ENCODE assay signal across 8 mouse cellular contexts in genomic region chr11:54927346-54928140, GRCm38 (mm10). TPM values are rescaled to one million over a fixed set of nuclear protein-coding genes. Genes with fewer than 3 reads are reported as not detected.
DNase-seq lines count a peak whose midpoint lies in the region; ATAC-seq and TF ChIP-seq lines count a peak whose summit lies in the region.
"Had no signal": no experiment of that assay in that cellular context is flagged by ENCODE, and none has a peak within 500 bp of the region (broad histone marks: within the 10 kb centered on the region; RNA-seq: fewer than 3 reads in every experiment).

No protein-coding gene starts in this region.

- H3K4me2 ChIP-seq in embryonic facial prominence, embryonic 11.5 days (ENCODE audit: low read depth, low read length), result no peak overlapping the region
- no peak overlapping the region for H3K4me2 ChIP-seq in heart, embryonic 15.5 days
- no peak overlapping the region for H3K4me2 ChIP-seq in lung, postnatal 0 days (replicated peaks; ENCODE audit: low read depth, low read length)
- H3K4me2 ChIP-seq: limb, embryonic 12.5 days had no signal

- H3K27me3 ChIP-seq in G1E (ENCODE audit: insufficient read depth, low read length), result no peaks in the 10 kb centered on the region
- no peaks in the 10 kb centered on the region for H3K27me3 ChIP-seq in embryonic facial prominence, embryonic 11.5 days (ENCODE audit: control insufficient read depth, insufficient read depth, low read length)
- H3K27me3 ChIP-seq in heart, embryonic 15.5 days, result no peaks in the 10 kb centered on the region
- no peaks in the 10 kb centered on the region for H3K27me3 ChIP-seq in lung, postnatal 0 days (replicated peaks; ENCODE audit: insufficient read depth, low read length)
- H3K27me3 ChIP-seq: limb, embryonic 12.5 days had no signal

- TF ChIP-seq EP300 in lung, postnatal 0 days (IDR thresholded peaks at IDR 0.05), result no peak

- no peaks in the 10 kb centered on the region for H3K9me3 ChIP-seq in G1E (replicated peaks)
- H3K9me3 ChIP-seq in embryonic facial prominence, embryonic 11.5 days (replicated peaks; ENCODE audit: control insufficient read depth, low read length), result no peaks in the 10 kb centered on the region
- no peaks in the 10 kb centered on the region for H3K9me3 ChIP-seq in heart, embryonic 15.5 days (replicated peaks)
- no peaks in the 10 kb centered on the region for H3K9me3 ChIP-seq in lung, postnatal 0 days (ENCODE audit: low read length)
- H3K9me3 ChIP-seq: limb, embryonic 12.5 days had no signal

- H3K36me3 ChIP-seq in G1E (replicated peaks), result peaks cover 90% of the 10 kb centered on the region
- no peaks in the 10 kb centered on the region for H3K36me3 ChIP-seq in embryonic facial prominence, embryonic 11.5 days (replicated peaks; ENCODE audit: control insufficient read depth, insufficient read depth, low read depth, low read length)
- H3K36me3 ChIP-seq in heart, embryonic 15.5 days, result peaks cover 74% of the 10 kb centered on the region
- peaks cover 23% of the 10 kb centered on the region for H3K36me3 ChIP-seq in lung, postnatal 0 days (ENCODE audit: insufficient read depth, low read length)

- peak; percentile 40; the same call in 1 of the 2 replicates for ATAC-seq in G1E (ENCODE audit: extremely low read depth, insufficient number of reproducible peaks, low FRiP score, poor library complexity, severe bottlenecking)
- no peak for ATAC-seq in embryonic facial prominence, embryonic 11.5 days (replicated peaks; ENCODE audit: insufficient number of reproducible peaks, low FRiP score, low TSS enrichment, low read depth)
- peak; percentile 65; the same call in 1 of the 2 replicates for ATAC-seq in heart, embryonic 15.5 days (replicated peaks; ENCODE audit: insufficient number of reproducible peaks, insufficient read depth, low FRiP score, low read depth)
- ATAC-seq in lung, postnatal 0 days, result peak; percentile 62

- no peak overlapping the region for H3K27ac ChIP-seq in embryonic facial prominence, embryonic 11.5 days (replicated peaks; ENCODE audit: low read depth, low read length)
- peak overlapping the region; percentile 36; the same call in 1 of the 2 replicates for H3K27ac ChIP-seq in heart, embryonic 15.5 days
- H3K27ac ChIP-seq in lung, postnatal 0 days (ENCODE audit: low read length), result no peak overlapping the region
- H3K27ac ChIP-seq: limb, embryonic 12.5 days had no signal

- no peak overlapping the region for H3K9ac ChIP-seq in embryonic facial prominence, embryonic 11.5 days (replicated peaks; ENCODE audit: low read length)
- no peak overlapping the region for H3K9ac ChIP-seq in heart, embryonic 15.5 days
- no peak overlapping the region for H3K9ac ChIP-seq in lung, postnatal 0 days (replicated peaks; ENCODE audit: low read depth)
- H3K9ac ChIP-seq: limb, embryonic 12.5 days had no signal

- WGBS in embryonic facial prominence, embryonic 11.5 days, result 79% methylated on average over 14 of the region's 14 CpGs
- WGBS in heart, embryonic 15.5 days, result 57% methylated on average over 14 of the region's 14 CpGs
- WGBS in lung, postnatal 0 days, result 71% methylated on average over 14 of the region's 14 CpGs

- H3K4me3 ChIP-seq in G1E (ENCODE audit: low read depth, low read length), result no peak overlapping the region
- no peak overlapping the region for H3K4me3 ChIP-seq in embryonic facial prominence, embryonic 11.5 days (ENCODE audit: low read depth, low read length)
- H3K4me3 ChIP-seq in heart, embryonic 15.5 days, result no peak overlapping the region
- no peak overlapping the region for H3K4me3 ChIP-seq in lung, postnatal 0 days (ENCODE audit: low read depth, low read length)
- H3K4me3 ChIP-seq: limb, embryonic 12.5 days had no signal

- DNase-seq in G1E (ENCODE audit: low spot score), result peak; percentile 18
- peak; percentile 84 for DNase-seq in adrenal gland, postnatal 14 days
- peak; percentile 70 for DNase-seq in embryonic facial prominence, embryonic 11.5 days (ENCODE audit: low spot score)
- peak; percentile 63 for DNase-seq in layer of hippocampus, adult 11-12 months (ENCODE audit: low spot score)
- peak; percentile 74 for DNase-seq in lung, postnatal 0 days (ENCODE audit: low spot score)
- peak; percentile 46 for DNase-seq in right cerebral cortex, postnatal 25 days

- no peaks in the 10 kb centered on the region for H3K4me1 ChIP-seq in G1E (ENCODE audit: insufficient read depth, low read depth, low read length)
- H3K4me1 ChIP-seq in embryonic facial prominence, embryonic 11.5 days (ENCODE audit: control insufficient read depth, insufficient read depth, low read length), result no peaks in the 10 kb centered on the region
- H3K4me1 ChIP-seq in heart, embryonic 15.5 days (replicated peaks), result peaks cover 8% of the 10 kb centered on the region
- no peaks in the 10 kb centered on the region for H3K4me1 ChIP-seq in lung, postnatal 0 days (ENCODE audit: insufficient read depth, low read depth, low read length)
- H3K4me1 ChIP-seq: limb, embryonic 12.5 days had no signal

- peak; percentile 69 for TF ChIP-seq CTCF in G1E (IDR thresholded peaks at IDR 0.05; ENCODE audit: low read depth, low read length)
- peak; percentile 94 for TF ChIP-seq CTCF in lung, postnatal 0 days (IDR thresholded peaks at IDR 0.05)

RNA-seq across cellular contexts. Expression of gene Gpx3, which starts 25.3 kb away (rescaled TPM):
- total RNA-seq in G1E (2014; fragmentation: Nextera tagmentation) (not detected in 2 replicates), G1E (2017) (not detected in 2 replicates)
- not detected in 2 replicates for polyA plus RNA-seq in G1E (2012)
- total RNA-seq in adrenal gland, postnatal 14 days (2021), result 308 and 532 TPM in 2 replicates
- polyA plus RNA-seq in embryonic facial prominence, embryonic 11.5 days (2014; fragmentation: Nextera tagmentation; extraction: Ambion mirVana), result 70.6 and 76.2 TPM in 2 replicates
- 751 and 850 TPM in 2 replicates for polyA plus RNA-seq in heart, embryonic 15.5 days (2015; fragmentation: Nextera tagmentation; extraction: Ambion mirVana)
- 342 and 535 TPM in 2 replicates for polyA plus RNA-seq in lung, postnatal 0 days (2015; fragmentation: Nextera tagmentation; extraction: Ambion mirVana)

RNA-seq across cellular contexts. Expression of gene Tnip1, which starts 35.2 kb away (rescaled TPM):
- total RNA-seq in G1E (2014; fragmentation: Nextera tagmentation), result 17.3 and 22.4 TPM in 2 replicates
- 9.6 and 11.6 TPM in 2 replicates for total RNA-seq in G1E (2017)
- 29.9 and 31.9 TPM in 2 replicates for polyA plus RNA-seq in G1E (2012)
- 53.8 and 74.2 TPM in 2 replicates for total RNA-seq in adrenal gland, postnatal 14 days (2021)
- polyA plus RNA-seq in embryonic facial prominence, embryonic 11.5 days (2014; fragmentation: Nextera tagmentation; extraction: Ambion mirVana), result 9.1 and 11.6 TPM in 2 replicates
- polyA plus RNA-seq in heart, embryonic 15.5 days (2015; fragmentation: Nextera tagmentation; extraction: Ambion mirVana), result 20.3 and 24.3 TPM in 2 replicates
- 17.6 and 22.7 TPM in 2 replicates for polyA plus RNA-seq in lung, postnatal 0 days (2015; fragmentation: Nextera tagmentation; extraction: Ambion mirVana)

Comparison
In these comparisons a context has a peak if more than half of its experiments do, and no peak if none do; other contexts are left out.
1. DNase-seq: peak in every context shown above with its lines; median percentile 84 in adrenal gland, postnatal 14 days; 74 in lung, postnatal 0 days; 70 in embryonic facial prominence, embryonic 11.5 days; 63 in layer of hippocampus, adult 11-12 months; 46 in right cerebral cortex, postnatal 25 days; 18 in G1E.
2. RNA of gene Gpx3, which starts 25.3 kb away (polyA plus RNA-seq): 751 to 850 TPM in heart, embryonic 15.5 days, 342 to 535 TPM in lung, postnatal 0 days and 70.6 to 76.2 TPM in embryonic facial prominence, embryonic 11.5 days; not detected in G1E; every median in the first group is over 10 times any median in the second.